Mouse (Mus musculus): Measurements from ENCODE around the gene Kat8. TPM values are rescaled to one million over a fixed set of nuclear protein-coding genes. Genes with fewer than 3 reads are reported as not detected.
A peak's percentile ranks its signal among the peaks of the same experiment; 100 is the strongest.

Kat8 gene
- polyA plus RNA-seq, 1 experiment from 2014 or later: 27.5 TPM

DNA sequence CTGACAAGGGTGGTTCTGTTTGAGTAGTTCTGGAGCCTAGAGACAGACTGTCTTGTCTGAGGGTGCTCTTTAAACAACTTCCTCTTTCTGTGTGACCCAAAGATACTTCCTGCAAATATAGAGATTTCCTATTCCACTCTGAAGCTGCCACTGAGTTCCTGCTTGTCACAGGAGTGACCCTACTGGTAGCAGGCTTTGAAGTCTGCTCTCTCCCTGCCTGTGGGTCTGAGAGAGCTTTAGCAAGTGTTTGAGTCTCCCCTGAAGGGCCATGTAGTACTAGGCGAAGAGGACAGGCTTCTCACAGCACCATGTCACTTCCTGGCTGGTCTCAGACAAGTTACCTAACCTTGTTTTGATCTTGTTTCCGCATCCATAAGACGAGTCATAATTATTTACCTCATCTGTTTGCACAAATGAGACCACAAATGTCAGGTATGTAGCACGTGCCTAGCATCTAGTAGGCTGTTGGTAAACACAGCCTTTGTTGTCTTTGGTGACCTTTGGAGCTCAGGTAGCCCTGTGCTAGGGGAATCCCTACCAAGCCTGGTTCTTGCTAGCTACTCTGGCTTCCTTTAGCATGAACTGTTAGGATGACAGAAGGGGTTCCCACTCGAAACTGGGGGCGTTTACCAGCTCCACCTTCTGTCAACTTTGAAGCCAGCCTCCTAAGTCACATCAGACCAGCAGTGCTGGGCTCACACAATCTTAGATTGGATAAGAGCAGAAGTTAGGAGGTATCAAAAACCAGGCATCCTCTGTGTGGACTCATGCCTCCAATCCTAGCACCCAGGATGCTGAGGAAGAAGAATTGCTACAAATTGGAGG is 10.3 kb downstream of the Kat8 start:
- peaks cover 50% of the 10 kb centered on the region for H3K36me3 ChIP-seq
- WGBS: 74% methylated on average over 6 of the region's 6 CpGs

DNA sequence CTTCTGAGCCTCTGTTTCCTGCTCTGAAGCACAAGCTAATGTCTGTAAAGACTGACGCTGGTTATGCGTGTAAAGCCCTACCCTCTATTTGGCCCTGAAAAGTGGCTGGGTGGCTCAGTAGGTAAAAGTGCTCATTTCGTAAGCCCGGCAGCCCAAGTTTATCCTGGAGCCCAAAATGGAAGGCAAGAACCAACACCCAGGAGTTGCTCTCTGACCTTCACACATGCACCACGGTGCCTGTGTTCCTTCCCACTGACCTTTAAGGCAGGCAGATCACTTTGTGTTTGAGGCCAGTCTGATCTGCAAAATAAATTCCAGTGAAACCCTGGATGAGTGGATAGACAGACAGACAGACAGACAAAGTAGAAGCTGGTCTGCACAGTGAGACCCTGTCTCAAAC is 11.4 kb downstream of the Kat8 start:
- no peak overlapping the region for H3K4me2 ChIP-seq
- no peak overlapping the region for H3K9ac ChIP-seq
- no peak overlapping the region for H3K27ac ChIP-seq (ENCODE audit: poor library complexity, severe bottlenecking)
- H3K9me3 ChIP-seq (replicated peaks): no peaks in the 10 kb centered on the region
- H3K4me1 ChIP-seq (replicated peaks): peaks cover under 1% of the 10 kb centered on the region
- H3K36me3 ChIP-seq: peaks cover 45% of the 10 kb centered on the region
- peaks cover 11% of the 10 kb centered on the region for H3K27me3 ChIP-seq (replicated peaks)
- WGBS: 89% methylated on average over 5 of the region's 5 CpGs
- no peak overlapping the region for H3K4me3 ChIP-seq
- no peak for ATAC-seq (ENCODE audit: insufficient number of reproducible peaks, low FRiP score)

More for the DNA sequence above, 10.3 kb downstream of the Kat8 start:
- no peaks in the 10 kb centered on the region for H3K9me3 ChIP-seq (replicated peaks)
- H3K4me1 ChIP-seq (replicated peaks): no peaks in the 10 kb centered on the region
- no peak for ATAC-seq (ENCODE audit: insufficient number of reproducible peaks, low FRiP score)
- H3K4me3 ChIP-seq: no peak overlapping the region
- peaks cover 2% of the 10 kb centered on the region for H3K27me3 ChIP-seq (replicated peaks)
- H3K27ac ChIP-seq (ENCODE audit: poor library complexity, severe bottlenecking): no peak overlapping the region
- no peak overlapping the region for H3K4me2 ChIP-seq
- no peak overlapping the region for H3K9ac ChIP-seq

DNA sequence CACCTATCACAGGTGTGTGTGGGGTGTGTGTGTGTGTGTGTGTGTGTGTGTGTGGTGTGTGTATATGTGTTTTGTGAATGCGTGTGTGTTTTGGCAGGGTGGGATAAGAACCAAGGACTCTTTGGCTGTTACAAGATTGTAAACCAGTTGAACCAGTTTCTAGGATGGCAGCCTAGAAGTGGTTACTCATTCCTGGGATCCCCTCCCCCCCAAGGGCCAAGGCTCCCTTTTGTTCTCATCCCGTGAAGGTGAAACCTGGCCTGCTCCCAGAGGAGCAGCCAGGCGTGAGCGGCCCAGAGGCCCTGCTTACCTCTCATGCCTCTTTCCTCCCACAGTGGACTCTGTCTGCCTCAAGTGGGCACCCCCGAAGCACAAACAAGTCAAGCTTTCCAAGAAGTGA is 12.9 kb downstream of the Kat8 start:
- no peak overlapping the region for H3K4me2 ChIP-seq
- no peak overlapping the region for H3K9ac ChIP-seq
- peaks cover 21% of the 10 kb centered on the region for H3K27me3 ChIP-seq (replicated peaks)
- H3K36me3 ChIP-seq: peaks cover 42% of the 10 kb centered on the region
- H3K27ac ChIP-seq (ENCODE audit: poor library complexity, severe bottlenecking): no peak overlapping the region
- H3K4me1 ChIP-seq (replicated peaks): peaks cover 16% of the 10 kb centered on the region
- H3K4me3 ChIP-seq: no peak overlapping the region
- WGBS: 74% methylated on average over 5 of the region's 5 CpGs
- H3K9me3 ChIP-seq (replicated peaks): no peaks in the 10 kb centered on the region
- ATAC-seq (ENCODE audit: insufficient number of reproducible peaks, low FRiP score): no peak

DNA sequence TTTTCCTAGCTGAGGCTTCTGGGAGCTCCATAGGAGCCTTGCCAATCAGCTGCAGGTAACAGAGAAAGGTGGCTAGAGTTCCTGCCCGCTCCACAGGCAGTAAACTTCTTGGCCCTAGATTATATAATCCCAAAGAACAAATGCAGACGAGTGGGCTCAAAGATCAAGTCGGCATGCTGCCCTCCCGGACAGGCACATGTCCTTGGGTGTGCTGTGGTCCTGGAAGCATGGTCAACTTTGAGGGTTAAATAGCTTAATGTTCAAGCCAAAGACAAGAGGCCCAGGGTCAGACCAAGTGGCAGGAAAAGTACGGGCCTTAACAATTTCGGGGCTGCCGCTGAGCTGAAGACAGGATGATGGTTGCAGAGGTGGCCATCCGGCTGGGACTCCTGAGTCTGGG is 13.8 kb downstream of the Kat8 start:
- 91% methylated on average over 8 of the region's 8 CpGs for WGBS
- H3K9ac ChIP-seq: no peak overlapping the region
- no peaks in the 10 kb centered on the region for H3K9me3 ChIP-seq (replicated peaks)
- no peak overlapping the region for H3K4me2 ChIP-seq
- H3K27ac ChIP-seq (ENCODE audit: poor library complexity, severe bottlenecking): no peak overlapping the region
- peaks cover 16% of the 10 kb centered on the region for H3K4me1 ChIP-seq (replicated peaks)
- no peak overlapping the region for H3K4me3 ChIP-seq
- H3K36me3 ChIP-seq: peaks cover 37% of the 10 kb centered on the region
- peaks cover 23% of the 10 kb centered on the region for H3K27me3 ChIP-seq (replicated peaks)
- no peak for ATAC-seq (ENCODE audit: insufficient number of reproducible peaks, low FRiP score)

DNA sequence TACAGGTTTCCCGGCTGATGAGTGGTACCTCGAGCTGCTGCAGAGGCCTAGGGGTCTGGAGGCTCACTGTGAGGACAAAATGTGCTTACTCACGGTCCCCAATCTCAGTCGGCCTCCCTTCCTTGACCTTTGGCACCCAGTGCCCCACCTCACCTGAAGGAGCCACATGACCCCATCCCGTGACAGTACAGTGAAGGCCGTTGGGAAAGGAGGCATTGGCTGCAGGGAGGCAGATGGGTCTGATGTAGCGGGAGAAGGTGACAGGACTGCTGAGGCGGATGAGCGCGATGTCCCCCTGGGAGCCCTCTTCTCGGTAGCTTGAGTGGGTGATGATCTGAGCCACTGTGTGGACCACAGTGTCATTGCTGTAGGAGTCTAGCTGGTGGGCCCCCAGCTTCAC is 14.5 kb downstream of the Kat8 start:
- no peak for ATAC-seq (ENCODE audit: insufficient number of reproducible peaks, low FRiP score)
- no peak overlapping the region for H3K4me2 ChIP-seq
- no peak overlapping the region for H3K9ac ChIP-seq
- no peaks in the 10 kb centered on the region for H3K9me3 ChIP-seq (replicated peaks)
- no peak overlapping the region for H3K27ac ChIP-seq (ENCODE audit: poor library complexity, severe bottlenecking)
- H3K27me3 ChIP-seq (replicated peaks): peaks cover 23% of the 10 kb centered on the region
- H3K36me3 ChIP-seq: peaks cover 37% of the 10 kb centered on the region
- whole genome bisulfite sequencing: 84% methylated on average over 11 of the region's 11 CpGs
- H3K4me3 ChIP-seq: no peak overlapping the region
- H3K4me1 ChIP-seq (replicated peaks): peaks cover 24% of the 10 kb centered on the region

- Histone ChIP-seq H3K36me3 (peaks cover 28% of the 10 kb centered on the region), H3K4me2 (no peak overlapping the region), H3K9ac (no peak overlapping the region), H3K9me3 (replicated peaks) (no peaks in the 10 kb centered on the region), H3K27me3 (replicated peaks) (peaks cover 23% of the 10 kb centered on the region), H3K4me1 (replicated peaks) (peaks cover 26% of the 10 kb centered on the region), H3K27ac (ENCODE audit: poor library complexity, severe bottlenecking) (no peak overlapping the region), H3K4me3 (no peak overlapping the region)
- WGBS: 87% methylated on average over 11 of the region's 11 CpGs
- no peak for ATAC-seq (ENCODE audit: insufficient number of reproducible peaks, low FRiP score)
Measured at GRCm38 (mm10) chr7:127927726-127928125, 15.4 kb downstream of the Kat8 start.

- Histone ChIP-seq H3K27ac (ENCODE audit: poor library complexity, severe bottlenecking) (no peak overlapping the region), H3K9ac (peak overlapping the region; percentile 15; the same call in 1 of the 2 replicates), H3K27me3 (replicated peaks) (peaks cover 23% of the 10 kb centered on the region), H3K4me1 (replicated peaks) (peaks cover 26% of the 10 kb centered on the region), H3K36me3 (peaks cover 20% of the 10 kb centered on the region), H3K9me3 (replicated peaks) (no peaks in the 10 kb centered on the region), H3K4me3 (no peak overlapping the region), H3K4me2 (peak overlapping the region; percentile 58)
- no peak for ATAC-seq (ENCODE audit: insufficient number of reproducible peaks, low FRiP score)
- 47% methylated on average over 5 of the region's 5 CpGs for WGBS
Measured at GRCm38 (mm10) chr7:127928596-127928995, 16.3 kb downstream of the Kat8 start.

DNA sequence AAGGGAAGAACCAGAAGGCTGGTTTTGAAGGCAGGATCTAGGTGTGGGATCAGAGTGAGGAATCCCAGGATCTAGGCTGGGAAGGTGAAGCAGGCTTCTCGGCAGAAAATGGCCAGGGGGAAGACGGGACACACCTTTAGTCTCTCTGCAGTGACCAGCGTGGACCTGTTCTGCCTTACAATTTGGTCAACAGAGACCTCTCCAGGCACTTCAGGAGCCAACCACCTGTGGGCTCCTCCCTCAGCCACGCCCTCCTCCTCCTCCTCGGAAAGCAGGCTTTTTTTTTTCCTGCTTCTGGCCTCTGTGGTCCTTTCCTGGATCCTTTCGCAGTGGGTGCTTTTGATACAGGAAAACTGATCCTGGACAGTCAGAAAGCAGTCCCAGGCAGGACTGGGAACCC is 17.6 kb downstream of the Kat8 start, which contains the start of gene Prss8:
Gene Prss8, minus strand, starts transcription at position 182 of the 400 bp plus-strand sequence.
- Histone ChIP-seq H3K27me3 (replicated peaks) (peaks cover 23% of the 10 kb centered on the region), H3K4me1 (replicated peaks) (peaks cover 33% of the 10 kb centered on the region), H3K9ac (peak within 1 kb of the TSS; percentile 22), H3K27ac (ENCODE audit: poor library complexity, severe bottlenecking) (no peak within 1 kb of the TSS), H3K4me3 (peak within 1 kb of the TSS; percentile 29), H3K9me3 (replicated peaks) (no peaks in the 10 kb centered on the region), H3K36me3 (peaks cover 11% of the 10 kb centered on the region), H3K4me2 (peak within 1 kb of the TSS; percentile 58)
- 11% methylated on average over 6 of the region's 6 CpGs for WGBS
- ATAC-seq (ENCODE audit: insufficient number of reproducible peaks, low FRiP score): no peak

DNA sequence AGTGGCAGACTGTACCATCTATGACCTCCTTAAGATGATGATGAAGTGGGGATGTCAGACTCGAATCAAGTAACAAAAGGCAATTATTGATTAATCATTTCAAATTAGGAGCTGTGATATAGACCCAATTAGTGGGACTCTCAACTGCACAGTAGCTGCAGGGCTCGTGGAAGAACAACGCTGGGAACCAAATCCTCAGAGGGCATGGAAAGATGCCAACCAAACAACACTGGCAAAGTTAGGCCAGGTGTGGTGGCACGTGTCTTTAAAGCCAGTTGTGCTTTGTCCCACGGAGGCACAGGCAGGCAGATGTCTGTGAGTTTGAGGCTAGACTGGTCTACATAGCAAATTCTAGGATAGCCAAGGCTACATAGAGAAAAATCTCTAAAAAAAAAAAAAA is 18.3 kb downstream of the Kat8 start:
- no peak for ATAC-seq (ENCODE audit: insufficient number of reproducible peaks, low FRiP score)
- WGBS: 82% methylated on average over 5 of the region's 5 CpGs
- Histone ChIP-seq H3K9ac (no peak overlapping the region), H3K27ac (ENCODE audit: poor library complexity, severe bottlenecking) (no peak overlapping the region), H3K9me3 (replicated peaks) (no peaks in the 10 kb centered on the region), H3K4me3 (no peak overlapping the region), H3K4me1 (replicated peaks) (peaks cover 34% of the 10 kb centered on the region), H3K27me3 (replicated peaks) (peaks cover 23% of the 10 kb centered on the region), H3K36me3 (peaks cover 3% of the 10 kb centered on the region; the same call in 1 of the 2 replicates), H3K4me2 (no peak overlapping the region)

DNA sequence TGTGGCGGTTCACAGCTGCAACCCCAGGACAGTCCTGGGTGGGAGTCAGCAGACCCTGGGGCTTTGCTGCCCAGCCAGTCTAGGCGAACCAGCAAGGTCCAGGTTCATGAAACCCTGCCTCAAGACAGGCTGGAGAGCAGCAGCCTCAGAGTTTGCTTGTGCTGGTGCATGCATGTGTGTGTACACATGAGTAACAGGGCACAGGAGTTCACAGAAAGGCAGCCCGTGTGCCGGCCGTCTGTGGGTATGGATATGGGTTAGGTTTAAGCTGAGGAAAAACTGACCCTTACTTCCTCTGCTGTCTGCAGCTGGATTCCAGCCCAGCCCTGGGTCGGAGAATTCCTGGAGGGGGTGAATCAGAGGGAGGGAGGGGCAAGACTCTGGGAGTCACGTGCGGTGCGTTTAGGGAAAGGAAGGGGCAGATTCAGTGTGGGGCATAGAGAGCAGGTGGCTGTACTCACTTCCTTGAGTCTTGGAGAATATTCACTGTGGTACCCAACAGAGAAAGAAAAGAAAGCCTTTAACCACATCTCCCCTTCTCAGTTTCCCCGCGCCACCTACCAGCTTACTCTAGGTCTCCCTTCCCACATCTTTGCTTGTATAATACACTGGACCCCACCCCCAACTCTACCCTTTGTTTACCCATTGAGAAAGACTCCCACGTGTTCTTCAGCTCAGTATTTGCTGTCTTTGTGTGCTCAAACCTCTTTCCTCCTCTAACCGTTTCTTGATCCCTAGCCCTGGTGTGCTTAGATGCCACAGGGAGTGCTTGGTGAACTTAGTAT is 19.2 kb downstream of the Kat8 start:
- ATAC-seq (ENCODE audit: insufficient number of reproducible peaks, low FRiP score): no peak
- no peak overlapping the region for H3K4me3 ChIP-seq
- peak overlapping the region; percentile 23; the same call in 1 of the 2 replicates for H3K4me2 ChIP-seq
- H3K4me1 ChIP-seq (replicated peaks): peaks cover 40% of the 10 kb centered on the region
- no peaks in the 10 kb centered on the region for H3K9me3 ChIP-seq (replicated peaks)
- H3K36me3 ChIP-seq: no peaks in the 10 kb centered on the region
- H3K9ac ChIP-seq: peak overlapping the region; percentile 55; the same call in 1 of the 2 replicates
- H3K27ac ChIP-seq (ENCODE audit: poor library complexity, severe bottlenecking): no peak overlapping the region
- peaks cover 27% of the 10 kb centered on the region for H3K27me3 ChIP-seq (replicated peaks)
- 43% methylated on average over 13 of the region's 13 CpGs for WGBS

DNA sequence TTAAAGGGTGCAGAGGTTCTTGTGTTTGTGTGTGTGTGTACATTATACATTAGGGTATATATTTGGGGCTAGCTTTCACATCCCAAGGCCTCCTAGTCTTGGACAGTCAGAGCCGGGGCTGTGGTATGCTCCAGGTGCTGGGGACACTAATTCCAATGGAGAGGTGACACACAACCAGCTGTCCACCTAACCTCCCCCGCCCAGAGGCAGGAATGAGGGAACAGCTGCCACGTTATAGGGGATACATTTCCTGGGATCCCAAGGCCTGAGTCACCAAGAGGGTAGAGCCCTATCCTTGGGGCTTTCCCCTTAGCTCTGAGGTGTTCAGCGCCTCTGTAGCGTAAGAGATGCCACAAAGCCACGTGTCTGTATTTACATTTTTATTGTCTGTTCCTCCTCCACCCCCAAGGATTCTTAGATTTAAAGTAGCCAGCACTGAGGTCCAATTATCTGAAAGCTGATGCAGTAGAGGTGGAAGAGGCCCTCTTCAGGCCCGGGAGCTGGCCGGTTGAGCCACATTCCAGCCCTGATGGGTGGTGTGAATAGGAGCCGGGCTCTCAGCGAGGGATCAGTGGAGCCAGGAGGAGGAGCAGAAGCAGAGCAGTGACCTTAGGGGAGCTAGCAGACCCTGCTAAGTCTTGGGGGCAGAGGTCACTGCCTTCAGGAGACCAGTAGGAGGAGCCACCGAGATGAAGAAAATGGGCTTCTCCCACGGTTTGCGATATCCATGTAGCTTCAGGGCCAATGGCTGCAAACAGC is 20.1 kb downstream of the Kat8 start:
- peaks cover 41% of the 10 kb centered on the region for H3K4me1 ChIP-seq (replicated peaks)
- no peak overlapping the region for H3K9ac ChIP-seq
- WGBS: 26% methylated on average over 13 of the region's 13 CpGs

More for the DNA sequence above, 20.1 kb downstream of the Kat8 start:
- Histone ChIP-seq H3K9me3 (replicated peaks) (no peaks in the 10 kb centered on the region), H3K27ac (ENCODE audit: poor library complexity, severe bottlenecking) (no peak overlapping the region), H3K4me2 (no peak overlapping the region), H3K27me3 (replicated peaks) (peaks cover 28% of the 10 kb centered on the region), H3K4me3 (no peak overlapping the region), H3K36me3 (no peaks in the 10 kb centered on the region)
- no peak for ATAC-seq (ENCODE audit: insufficient number of reproducible peaks, low FRiP score)
